28 mouse cellular contexts compared by ENCODE assay signal in genomic region chr7:116217747-116218146, GRCm38 (mm10).
"Had no signal": no experiment of that assay in that cellular context is flagged by ENCODE, and none has a peak within 500 bp of the region (broad histone marks: within the 10 kb centered on the region; RNA-seq: fewer than 3 reads in every experiment).

No protein-coding gene starts in this region.

- ATAC-seq: forebrain, embryonic 13.5 days; forebrain, embryonic 14.5 days; forebrain, embryonic 15.5 days; forebrain, embryonic 16.5 days; forebrain, postnatal 0 days had no signal

- H3K4me3 ChIP-seq: embryonic facial prominence, embryonic 10.5 days; embryonic facial prominence, embryonic 12.5 days; embryonic facial prominence, embryonic 13.5 days; embryonic facial prominence, embryonic 15.5 days; erythroblast, embryonic 14.5 days; forebrain, embryonic 10.5 days; forebrain, embryonic 12.5 days; forebrain, embryonic 13.5 days; forebrain, embryonic 15.5 days; gastrocnemius, adult 2 months; heart, adult 2 months had no signal

- DNase-seq: cerebellum, adult 8-10 months; cerebellum, adult 9-10 months; cerebellum, adult 9-11 months; cerebellum, postnatal 10 days; cerebellum, postnatal 14 days; cerebellum, postnatal 25 days; cerebellum, postnatal 36 days; embryo, embryonic 11 days; forebrain, postnatal 0 days; gastrocnemius, adult 2 months; gastrocnemius, postnatal 10 days; gastrocnemius, postnatal 14 days; gastrocnemius, postnatal 25 days; gastrocnemius, postnatal 36 days; heart, adult 11 months; heart, adult 18-20 months; heart, adult 2 months had no signal
